Mouse (Mus musculus): ENCODE measurements at regions not wholly inside any gene's neighbourhood (a gene's known extent, or its start where the extent isn't known, plus 50 kb on each side); places are given as distances from the start of the nearest gene placed in this dataset.

DNA sequence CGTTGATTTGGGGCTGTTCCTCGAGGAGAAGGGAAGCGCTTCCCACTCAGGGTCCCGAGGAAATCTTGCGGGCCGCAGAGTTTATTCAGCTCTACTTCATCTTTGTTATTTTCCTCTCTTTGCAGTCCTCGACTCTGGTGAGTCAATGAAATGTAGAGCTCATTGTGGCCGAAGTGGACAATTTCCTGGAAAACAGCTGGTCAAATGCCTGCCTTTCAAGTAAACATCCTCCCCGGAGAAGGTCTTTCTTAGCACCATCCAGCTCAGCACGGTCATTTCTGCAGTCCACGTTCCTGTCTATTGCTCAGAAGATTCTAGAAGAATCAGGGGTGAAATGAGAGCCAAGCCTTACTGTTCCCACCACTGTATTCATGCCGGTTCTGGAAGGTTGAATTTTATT is 133.0 kb downstream of the Bcas1 start:
- no peak for DNase-seq (ENCODE audit: low spot score)

DNA sequence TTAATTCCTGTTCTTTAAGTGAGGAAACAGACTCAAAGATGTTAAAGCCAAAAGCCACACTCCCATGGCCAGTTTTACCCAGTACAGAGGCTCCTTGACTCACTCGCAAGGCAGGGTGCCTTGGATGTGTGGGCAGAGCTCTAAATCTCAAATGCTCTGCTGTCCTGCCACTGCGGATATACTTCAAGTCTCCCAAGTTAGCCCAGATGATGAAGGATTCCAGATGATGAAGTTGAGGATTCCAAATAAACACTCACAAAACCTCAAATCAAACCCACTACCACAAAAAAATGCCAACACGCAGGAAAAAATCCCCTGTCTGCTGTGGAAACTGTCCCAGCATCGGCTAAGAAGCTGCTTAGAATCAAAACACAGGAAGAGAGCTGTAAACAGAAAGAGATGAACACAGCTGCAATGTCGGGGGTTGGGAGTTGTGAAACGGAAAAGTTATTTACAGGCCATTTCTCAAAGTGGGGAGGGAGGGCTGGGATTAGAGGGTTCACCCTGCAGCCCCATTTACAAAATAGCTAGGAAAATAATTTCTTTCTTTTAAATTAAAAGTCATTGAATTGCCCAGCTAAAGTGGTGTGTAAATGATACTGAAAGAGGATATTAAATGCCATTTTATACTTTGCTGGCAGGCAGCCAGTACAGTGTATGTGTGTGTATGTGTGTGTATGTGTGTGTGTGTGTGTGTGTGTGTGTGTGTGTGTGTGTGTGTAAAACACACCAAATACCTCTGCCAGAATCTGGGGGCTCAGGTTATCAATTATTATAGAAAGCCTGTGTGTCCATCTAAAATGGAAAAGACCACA is 135.6 kb downstream of the Bcas1 start:
- DNase-seq (ENCODE audit: low spot score), result no peak

DNA sequence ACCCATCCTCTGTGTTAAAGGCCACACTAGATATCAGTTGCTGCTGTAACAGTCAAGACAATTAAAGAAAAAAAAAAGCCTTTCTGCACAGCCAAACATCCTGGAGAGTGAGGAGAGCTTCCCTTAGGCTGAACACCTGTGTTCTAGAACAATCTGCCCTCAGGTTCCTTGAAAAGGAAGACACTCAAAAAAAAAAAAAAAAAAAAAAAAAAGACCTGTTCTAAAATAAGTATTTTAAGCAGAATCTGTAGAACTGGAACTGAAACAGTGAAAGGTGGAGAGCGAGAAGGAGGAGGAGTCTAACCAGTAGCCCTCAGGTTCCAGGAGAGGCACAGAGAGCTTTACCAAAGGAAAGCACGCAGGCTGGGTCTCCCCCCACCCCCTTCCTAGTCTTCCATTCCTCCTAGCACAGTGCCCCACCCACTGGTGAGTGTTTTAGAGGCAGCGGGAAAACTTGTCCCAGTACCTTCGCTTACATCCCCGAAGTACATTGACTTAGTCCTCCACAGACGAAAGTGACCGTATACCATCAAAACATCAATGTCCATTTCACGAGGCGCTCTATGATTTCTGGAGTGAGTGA is 138.2 kb downstream of the Bcas1 start:
- DNase-seq (ENCODE audit: low spot score), result no peak

DNA sequence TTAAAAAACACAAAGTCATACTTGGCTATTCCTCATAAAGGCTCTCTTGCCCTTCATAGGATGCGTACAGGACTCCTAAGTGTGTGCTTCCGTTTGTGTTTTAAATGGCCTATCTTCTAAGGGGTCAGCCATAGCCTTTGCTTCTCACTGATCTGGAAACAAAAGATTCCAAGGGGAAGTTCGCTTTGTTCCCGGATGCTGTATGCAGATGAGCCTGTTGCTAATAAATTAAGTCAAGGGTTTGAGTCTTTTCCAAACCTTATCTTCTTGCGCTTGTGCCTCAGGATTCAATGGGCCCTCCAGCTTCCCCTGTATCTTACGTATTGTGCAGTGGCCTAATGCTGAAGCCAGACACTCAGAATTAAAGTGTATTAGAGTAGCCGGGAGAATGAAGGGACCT is 138.9 kb downstream of the Bcas1 start:
- no peak for DNase-seq (ENCODE audit: low spot score)

DNA sequence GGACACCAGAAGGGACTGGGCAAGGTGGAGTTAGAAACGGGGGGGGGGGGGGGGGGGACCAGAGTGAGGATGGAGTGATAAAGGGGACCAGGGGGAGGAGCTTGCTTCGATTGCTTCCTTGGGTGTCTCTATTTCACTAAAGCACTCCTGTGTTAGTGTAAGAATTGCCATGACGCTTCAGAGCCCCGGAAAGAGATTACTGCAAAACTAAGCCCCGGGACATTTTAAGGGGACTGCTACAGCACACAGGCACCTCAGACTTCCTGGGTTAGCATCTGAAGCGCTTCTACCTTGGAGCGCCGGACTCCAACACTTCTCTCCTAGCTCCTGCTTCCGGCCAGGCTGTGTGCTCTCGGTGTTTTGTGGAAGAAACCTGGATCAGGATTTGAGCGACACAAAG is 139.4 kb downstream of the Bcas1 start:
- no peak for DNase-seq (ENCODE audit: low spot score)

DNA sequence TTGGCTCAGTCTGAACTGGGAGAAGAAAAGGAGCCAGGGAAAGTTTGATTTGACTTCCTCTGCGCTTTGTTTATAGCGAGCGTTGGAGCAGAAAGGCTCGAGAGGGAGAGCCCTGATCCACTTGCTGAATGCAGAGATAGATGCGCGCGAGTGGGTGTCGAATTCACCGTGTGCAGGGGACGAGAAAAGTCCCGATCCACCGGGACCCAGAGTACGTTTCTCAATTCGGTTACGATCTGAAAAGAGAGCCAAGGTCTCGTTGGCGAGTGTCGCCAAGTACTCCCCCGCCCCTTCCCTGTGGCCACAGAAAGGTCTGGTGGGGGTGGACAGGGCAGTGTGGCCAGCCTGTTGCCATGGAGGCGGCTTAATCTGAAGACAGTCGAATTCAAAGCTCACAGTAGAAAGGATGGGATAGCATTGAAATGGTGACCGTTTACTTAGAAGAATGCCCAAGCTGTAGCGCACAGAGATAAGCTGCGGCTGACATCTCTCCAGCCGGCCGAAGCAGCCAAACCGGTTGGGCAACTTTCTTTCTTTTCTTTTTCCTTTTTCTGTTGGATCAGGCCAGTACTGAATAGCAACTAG is 139.5 kb upstream of the Zfp217 start:
- DNase-seq (ENCODE audit: low spot score), result peak; percentile 53

DNA sequence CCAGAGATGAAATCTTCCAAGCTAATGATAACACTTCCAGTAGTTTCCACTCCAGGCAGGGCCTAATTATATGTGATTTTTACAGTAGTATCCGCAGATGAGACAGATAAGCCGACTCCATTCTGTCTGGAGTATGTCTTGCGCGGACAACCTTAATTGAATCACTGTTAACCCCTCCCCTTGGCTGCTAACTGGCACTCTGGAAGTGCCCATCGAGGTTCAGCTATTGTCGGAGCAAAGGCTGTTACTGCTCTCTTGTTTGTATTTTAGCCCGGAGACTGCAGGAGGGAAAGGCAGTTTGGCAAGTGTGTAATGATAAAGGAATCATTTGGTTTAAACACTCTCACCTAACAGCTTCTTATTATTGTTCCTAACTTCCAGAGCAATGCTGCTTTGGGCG is 138.9 kb upstream of the Zfp217 start:
- no peak for DNase-seq (ENCODE audit: low spot score)

DNA sequence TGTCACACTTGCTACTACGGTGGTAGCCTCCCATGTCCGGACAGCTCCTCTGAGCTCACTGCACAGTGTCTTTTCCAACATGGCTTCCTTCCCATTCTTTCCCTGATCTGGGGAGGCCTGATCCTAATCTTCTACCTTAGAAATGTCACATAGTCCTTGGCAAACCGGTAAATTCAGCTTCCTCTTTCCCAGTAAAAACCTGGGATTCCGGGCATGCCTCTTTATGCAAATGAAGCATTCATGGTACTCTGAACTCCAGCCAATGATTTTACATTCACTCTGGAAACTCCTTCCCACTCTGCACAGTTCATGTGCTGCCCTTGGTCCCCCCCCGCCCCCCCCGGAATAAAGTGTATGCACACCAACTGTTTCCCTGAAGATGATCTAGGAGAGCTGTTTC is 134.6 kb upstream of the Zfp217 start:
- no peak for DNase-seq (ENCODE audit: low spot score)

DNA sequence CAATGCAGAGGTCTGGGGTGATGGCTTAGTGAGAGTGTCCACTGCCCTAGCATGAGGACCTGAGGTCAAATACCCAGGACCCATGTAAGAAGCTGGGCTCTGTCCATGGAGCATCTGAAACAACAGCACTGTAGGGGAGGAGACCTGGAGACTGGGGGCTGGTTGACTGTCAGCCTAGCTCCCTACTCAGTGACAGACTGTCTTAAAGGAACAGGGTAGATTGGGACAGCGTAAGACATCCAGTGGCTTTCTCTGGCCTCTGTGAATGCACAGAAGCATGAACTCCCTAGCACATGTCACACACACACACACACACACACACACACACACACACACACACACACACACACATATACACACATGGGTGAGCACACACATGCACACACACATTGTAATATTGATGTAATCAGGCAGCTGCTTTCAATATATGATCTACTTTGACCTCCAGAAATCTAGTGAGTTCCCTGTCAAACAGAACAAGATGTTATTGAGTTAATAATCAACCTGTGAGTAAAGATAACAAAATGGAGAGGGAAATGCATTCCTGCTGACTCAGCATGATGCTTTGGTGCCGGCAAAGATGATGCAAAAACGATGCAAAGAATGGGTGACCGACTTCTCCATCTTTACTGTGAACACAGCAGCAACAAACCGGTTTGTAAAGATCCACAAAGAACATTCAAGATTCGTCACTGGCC is 133.6 kb upstream of the Zfp217 start:
- DNase-seq (ENCODE audit: low spot score), result no peak

DNA sequence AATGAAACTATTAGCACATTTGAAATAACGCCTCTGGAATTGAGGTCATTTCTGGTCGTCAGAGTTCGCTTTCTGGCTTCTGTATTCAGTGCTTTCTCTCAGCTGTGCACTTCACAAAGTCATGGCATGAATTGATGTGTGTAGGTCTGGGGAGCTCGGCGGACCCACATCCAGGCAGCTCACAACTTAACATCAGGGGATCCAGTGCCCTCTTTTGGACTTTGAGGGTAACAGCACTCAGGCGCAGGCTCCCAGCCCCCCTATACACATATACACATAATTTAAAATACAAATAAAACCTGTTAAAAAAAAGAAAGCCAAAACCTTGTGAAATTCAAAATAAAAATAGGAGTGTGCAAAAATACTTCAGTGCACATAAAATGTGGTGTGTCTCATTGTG is 132.8 kb upstream of the Zfp217 start:
- DNase-seq (ENCODE audit: low spot score), result no peak

DNA sequence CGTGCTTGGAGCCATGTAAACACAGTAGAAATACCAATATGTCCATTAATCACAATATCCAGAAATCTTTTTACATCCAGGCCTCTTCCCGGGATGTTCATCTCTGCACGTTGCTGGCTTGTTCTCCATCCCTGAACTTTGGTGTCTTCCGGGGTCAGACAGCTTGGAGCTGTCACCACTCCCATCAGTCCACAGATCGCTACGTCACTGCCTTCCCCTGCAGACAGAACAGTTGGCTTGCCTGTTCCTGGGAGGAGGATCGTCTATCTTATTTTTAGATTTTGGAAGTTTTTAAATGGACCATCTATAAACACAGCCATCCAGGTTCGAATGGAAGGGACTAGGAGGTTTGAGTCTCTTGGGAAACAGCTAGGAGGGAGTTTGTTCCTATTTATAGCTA is 130.0 kb upstream of the Zfp217 start:
- no peak for DNase-seq (ENCODE audit: low spot score)

DNA sequence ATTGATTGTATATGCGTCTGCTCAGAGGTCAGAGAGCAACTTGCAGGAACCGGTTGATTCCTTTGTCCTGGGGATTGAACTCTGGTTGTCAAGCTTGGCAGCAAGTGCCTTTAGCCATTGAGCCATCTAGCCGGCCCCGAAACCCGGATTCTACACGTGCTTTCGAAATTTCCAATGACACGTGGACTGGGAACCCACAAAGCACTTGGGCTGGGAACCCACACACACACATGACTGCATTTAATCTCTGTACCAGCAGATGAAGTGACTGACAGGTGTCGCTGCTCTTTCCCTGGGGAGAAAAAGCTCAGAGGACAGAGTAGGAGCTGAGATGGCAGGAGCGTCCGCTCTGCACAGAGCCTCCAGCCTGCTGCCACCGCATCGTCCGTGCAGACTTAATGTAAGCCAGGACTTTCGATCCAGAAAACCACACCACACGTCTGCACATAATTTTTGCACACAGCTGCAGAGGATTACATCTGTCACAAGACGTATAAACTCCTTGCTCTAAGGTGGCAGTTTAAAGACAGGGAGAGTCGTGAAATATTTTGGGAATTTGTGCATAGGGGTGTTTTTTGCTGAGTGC is 129.4 kb upstream of the Zfp217 start:
- DNase-seq (ENCODE audit: low spot score), result no peak

DNA sequence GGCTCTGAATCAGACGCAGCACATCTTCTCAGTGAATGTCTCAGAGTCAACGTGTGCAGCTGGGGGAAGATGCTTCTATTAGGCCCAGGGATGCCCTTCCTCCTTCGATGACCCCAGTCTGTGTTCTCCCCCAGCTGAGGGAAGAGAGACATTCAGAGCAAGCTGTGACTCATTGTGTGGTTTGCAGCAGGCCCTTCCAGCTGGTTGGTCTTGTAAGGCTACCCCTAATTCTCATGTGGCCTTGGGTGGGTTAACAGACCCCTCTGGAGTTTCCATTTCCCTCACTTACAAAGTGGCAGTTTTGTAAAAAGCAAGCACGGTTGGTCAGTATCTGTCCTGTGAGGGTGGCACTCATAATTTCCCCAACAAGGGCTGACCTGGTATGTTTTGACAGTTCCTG is 127.8 kb upstream of the Zfp217 start:
- DNase-seq (ENCODE audit: low spot score), result no peak

DNA sequence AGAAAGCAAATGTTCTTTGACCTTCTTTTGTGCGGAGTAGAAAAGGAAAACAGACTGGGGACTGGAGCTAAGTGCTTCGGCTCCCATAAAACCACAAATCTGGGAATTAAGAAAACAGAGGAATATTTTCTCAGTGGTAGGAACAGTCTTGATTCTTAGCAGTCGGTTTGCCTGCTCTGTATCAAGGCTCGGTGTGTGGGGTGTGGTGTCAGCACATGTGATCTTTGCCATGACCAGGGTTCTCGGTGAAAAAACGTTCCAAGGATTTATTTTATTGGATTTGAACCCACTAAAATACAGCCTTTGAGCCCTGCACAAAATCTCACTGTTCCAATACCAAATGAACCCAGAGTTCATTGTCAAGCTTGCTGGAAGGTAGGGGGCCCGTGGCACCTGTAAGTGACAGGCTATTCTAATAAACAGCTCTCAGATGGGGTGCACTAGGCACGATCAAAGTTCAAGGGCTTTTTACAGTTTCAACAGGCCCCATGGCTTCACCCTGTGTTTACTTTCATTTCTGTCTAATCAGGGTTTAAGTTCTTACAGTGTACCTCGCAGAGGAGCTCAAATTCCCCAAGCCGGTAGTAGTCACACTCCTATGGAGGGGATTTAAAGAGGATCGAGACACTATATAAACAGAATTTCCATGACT is 122.1 kb upstream of the Zfp217 start:
- no peak for DNase-seq (ENCODE audit: low spot score)

DNA sequence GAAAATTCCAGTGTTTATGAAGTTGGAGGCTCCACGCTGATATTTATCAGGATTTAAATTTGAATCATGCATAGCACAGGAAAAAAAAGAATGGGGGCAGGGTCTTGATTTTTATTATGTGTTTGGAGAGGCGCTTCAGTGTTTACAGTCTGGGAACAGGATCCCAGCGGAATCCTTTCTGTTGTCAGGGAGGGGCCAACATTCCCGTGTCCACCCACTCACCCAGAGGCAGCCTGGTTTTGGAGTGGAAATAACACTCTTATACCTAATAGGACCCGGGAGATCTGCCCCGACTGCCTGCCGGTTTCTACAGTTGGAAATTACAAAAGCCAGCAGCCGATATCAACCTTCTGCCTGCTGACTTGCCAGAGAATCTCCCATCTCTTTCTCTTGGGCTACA is 120.2 kb upstream of the Zfp217 start:
- no peak for DNase-seq (ENCODE audit: low spot score)

DNA sequence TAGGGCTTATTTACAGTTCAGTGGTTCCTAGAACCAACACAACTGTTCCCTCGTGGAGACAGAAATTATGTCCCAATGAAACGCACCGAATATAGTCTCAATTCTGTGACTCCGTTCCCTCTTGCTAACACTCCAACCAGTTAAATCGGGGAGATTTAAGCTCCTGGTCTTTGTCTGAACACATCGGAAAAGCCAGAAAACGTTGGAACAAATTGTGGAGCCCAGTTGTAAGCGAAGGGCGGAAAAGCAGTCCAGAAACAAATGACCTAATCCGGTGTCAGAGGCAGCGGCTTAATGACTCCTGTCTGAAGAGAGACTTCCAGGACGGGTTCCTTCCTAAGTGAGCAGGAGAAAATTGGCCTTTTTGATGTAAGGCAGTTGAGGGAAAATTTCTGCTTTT is 119.2 kb upstream of the Zfp217 start:
- no peak for DNase-seq (ENCODE audit: low spot score)

DNA sequence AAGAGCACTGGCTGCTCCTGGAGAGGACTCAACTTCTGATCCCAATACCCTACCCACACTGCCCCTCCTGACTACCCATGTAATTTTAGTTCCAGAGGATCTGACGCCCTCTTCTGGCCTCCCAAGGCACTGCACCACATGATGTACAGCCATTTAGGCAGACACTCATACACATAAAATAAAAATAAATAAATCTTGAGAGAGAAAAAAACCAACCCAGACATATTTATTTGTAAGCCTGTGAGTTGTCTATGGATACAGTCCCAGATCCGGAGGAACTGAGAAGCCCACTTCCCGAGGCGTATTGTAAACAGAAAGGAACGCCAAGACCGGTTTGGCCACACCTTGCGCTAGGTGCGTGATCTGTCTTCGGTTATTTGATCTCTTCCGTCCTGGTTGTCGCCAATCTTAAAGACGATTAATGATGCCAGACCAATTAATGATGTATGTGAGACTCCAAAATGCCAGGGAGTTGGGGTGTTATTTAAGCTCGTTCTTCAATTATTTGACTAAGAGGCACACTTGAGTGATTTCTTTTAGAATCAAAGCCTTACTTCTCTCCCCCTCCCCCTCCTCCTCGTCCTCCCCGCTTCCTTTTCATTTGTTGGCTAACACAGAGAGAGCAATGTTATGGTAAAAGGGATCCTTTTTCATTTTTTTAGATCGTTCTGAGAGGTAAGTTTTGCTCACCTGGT is 118.7 kb upstream of the Zfp217 start:
- no peak for DNase-seq (ENCODE audit: low spot score)

DNA sequence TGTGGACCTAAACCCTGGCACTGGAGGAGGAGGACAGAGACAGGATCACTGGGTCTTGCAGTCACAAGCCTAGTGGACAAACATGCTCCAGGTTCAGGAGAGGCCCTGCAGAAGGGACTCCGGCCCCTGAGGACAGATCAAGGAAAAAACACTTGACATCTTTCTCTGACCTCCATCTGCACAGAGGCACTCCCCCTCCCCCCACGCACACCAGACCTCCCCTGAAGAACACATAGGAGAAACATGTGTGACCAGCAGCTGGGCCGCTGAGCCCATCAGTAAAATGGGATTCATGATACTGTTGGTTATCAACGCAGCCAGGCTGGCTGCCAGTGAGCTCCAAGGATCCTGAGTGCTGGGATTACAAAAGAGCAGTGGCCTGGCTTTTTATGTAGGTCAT is 115.7 kb upstream of the Zfp217 start:
- no peak for DNase-seq (ENCODE audit: low spot score)

DNA sequence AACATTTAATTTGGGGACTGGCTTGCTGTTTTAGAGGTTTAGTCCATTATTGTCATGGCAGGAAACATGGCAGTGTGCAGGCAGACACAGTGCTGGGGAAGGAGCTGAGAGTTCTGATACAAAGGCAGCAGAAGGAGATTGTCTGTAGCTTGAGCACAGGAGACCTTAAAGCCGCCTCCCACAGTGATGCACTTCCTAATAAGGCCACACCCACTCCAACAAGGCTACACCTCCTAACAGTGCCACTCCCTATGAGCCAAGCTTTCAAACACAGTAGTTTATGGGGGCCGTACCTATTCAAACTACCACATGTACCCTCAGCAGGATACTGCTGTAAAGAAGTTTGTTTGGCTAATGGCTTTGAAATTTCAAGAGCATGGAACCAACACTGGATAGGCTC is 113.3 kb upstream of the Zfp217 start:
- no peak for DNase-seq (ENCODE audit: low spot score)

DNA sequence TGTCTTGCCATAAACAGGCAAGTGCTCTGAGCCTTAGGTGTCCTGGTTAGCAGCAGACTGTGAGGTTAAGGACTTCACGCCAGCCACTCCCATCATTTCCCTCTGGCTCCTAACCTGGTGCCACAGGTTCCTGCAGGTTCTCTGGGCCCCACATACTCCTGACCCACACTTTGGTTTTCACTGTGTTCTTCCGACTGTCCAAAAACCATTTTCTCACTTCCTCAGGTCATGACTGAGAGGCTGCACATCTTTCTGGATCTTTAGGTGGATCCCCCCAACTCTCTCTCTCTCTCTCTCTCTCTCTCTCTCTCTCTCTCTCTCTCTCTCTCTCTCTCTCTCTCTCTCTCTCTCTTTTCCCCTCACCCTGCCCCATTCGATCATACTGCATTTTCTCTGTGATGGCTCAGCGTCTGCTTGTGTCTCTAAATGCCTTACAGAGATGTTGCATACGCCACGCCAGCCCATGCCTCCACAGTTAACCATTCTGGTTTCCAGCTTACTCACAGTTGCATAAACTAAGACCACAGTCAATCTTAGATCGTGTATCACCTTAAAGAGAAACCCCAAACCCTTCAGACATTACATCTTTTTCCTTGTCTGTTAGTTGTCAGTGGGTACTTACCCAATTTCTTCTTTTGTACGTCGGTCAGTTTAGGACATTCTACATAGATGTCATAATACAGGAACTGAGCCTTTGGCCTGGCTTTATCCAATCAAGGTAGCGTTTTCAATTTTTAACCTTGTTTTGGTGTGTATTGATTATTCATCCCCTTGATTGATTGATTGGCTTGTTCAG is 112.0 kb upstream of the Zfp217 start:
- no peak for DNase-seq (ENCODE audit: low spot score)

All from heart, adult 8-10 months (tissue).